In the genomic region with DNA sequence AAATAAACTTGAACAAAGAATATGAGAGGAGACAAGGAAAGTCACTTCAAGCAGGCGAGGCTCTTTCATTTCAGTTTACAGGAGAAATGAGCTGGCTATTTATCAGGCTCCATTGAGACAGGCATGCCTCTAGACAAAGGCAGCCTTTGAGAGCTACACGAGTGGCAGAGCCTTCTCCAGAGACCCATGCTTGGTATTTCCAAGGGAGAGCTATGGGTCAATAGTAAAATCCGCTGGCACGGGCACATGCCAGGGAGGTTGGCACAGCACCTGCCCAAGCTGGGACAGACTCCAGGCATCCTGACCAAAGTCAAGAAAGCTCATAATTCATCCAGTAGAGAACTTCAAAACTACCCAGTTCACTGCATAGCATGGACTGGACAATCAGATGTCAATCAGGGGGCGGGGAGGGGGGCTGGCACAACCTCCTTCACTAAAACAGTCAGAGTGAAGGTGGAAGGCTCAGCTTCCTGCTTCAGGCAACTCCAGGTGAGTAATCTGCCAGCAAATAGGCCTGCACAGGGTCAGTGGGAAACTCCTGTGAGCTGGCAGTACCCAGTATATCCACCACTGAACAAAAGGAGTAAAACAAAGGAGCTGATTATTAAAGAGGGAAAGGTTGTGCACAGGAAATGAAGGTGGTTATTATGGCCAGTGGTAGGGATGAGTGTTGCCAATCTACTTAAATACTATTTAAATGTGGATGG, we compare ENCODE assay signal across 8 mouse cellular contexts.
DNase-seq lines count a peak whose midpoint lies in the region; ATAC-seq and TF ChIP-seq lines count a peak whose summit lies in the region.

No protein-coding gene starts in this region.

- H3K27me3 ChIP-seq in kidney, embryonic 14.5 days (ENCODE audit: control insufficient read depth, insufficient read depth, low read length), result no peaks in the 10 kb centered on the region
- H3K27me3 ChIP-seq in forebrain, embryonic 10.5 days (ENCODE audit: poor library complexity, severe bottlenecking), result no peaks in the 10 kb centered on the region
- H3K27me3 ChIP-seq in thymus, adult 2 months (ENCODE audit: control insufficient read depth, insufficient read depth, low read length), result no peaks in the 10 kb centered on the region

- no peak overlapping the region for H3K27ac ChIP-seq in kidney, embryonic 14.5 days (ENCODE audit: low read depth, low read length)
- H3K27ac ChIP-seq in forebrain, embryonic 10.5 days, result peak overlapping the region; percentile 62; the same call in 1 of the 2 replicates
- no peak overlapping the region for H3K27ac ChIP-seq in thymus, adult 2 months (ENCODE audit: control insufficient read depth, insufficient read depth, low read length)

- no peak overlapping the region for H3K9ac ChIP-seq in kidney, embryonic 14.5 days (ENCODE audit: low read depth, low read length)

- no peak for TF ChIP-seq POLR2A in thymus, adult 2 months (IDR thresholded peaks at IDR 0.05; ENCODE audit: control insufficient read depth, extremely low read depth, insufficient read depth, low read length, poor library complexity)

- H3K9me3 ChIP-seq in kidney, embryonic 14.5 days (ENCODE audit: control insufficient read depth, low read length), result no peaks in the 10 kb centered on the region
- H3K9me3 ChIP-seq in forebrain, embryonic 10.5 days, result peaks cover 3% of the 10 kb centered on the region

- no peaks in the 10 kb centered on the region; the same call in 1 of the 2 replicates for H3K4me1 ChIP-seq in kidney, embryonic 14.5 days (ENCODE audit: control insufficient read depth, insufficient read depth, low read length)
- H3K4me1 ChIP-seq in forebrain, embryonic 10.5 days, result peaks cover 23% of the 10 kb centered on the region
- no peaks in the 10 kb centered on the region for H3K4me1 ChIP-seq in thymus, adult 2 months (replicated peaks; ENCODE audit: control insufficient read depth, insufficient read depth, low read length)

- no peak overlapping the region for H3K4me3 ChIP-seq in kidney, embryonic 14.5 days (ENCODE audit: low read length)
- H3K4me3 ChIP-seq in forebrain, embryonic 10.5 days, result no peak overlapping the region
- no peak overlapping the region for H3K4me3 ChIP-seq in thymus, adult 2 months (ENCODE audit: control insufficient read depth, insufficient read depth, low read length)

- 82% methylated on average over 5 of the region's 5 CpGs for WGBS in kidney, embryonic 14.5 days
- 72% methylated on average over 5 of the region's 5 CpGs for WGBS in forebrain, embryonic 10.5 days
- WGBS in thymus, adult 2 months, result 98% methylated on average over 5 of the region's 5 CpGs

- TF ChIP-seq CTCF in thymus, adult 2 months (IDR thresholded peaks at IDR 0.05; ENCODE audit: borderline replicate concordance, control insufficient read depth, extremely low read depth, insufficient read depth, low read length, poor library complexity), result no peak

- no peak for ATAC-seq in kidney, embryonic 14.5 days (ENCODE audit: low FRiP score, low TSS enrichment)

- H3K4me2 ChIP-seq in kidney, embryonic 14.5 days (replicated peaks; ENCODE audit: low read depth, low read length), result no peak overlapping the region

- no peaks in the 10 kb centered on the region for H3K36me3 ChIP-seq in kidney, embryonic 14.5 days (ENCODE audit: control insufficient read depth, insufficient read depth, low read length)
- H3K36me3 ChIP-seq in forebrain, embryonic 10.5 days (replicated peaks), result no peaks in the 10 kb centered on the region
- no peaks in the 10 kb centered on the region for H3K36me3 ChIP-seq in thymus, adult 2 months (ENCODE audit: control insufficient read depth, insufficient read depth, low read length)

- peak; percentile 89 for DNase-seq in kidney, adult 11 months
- peak; percentile 54 for DNase-seq in brain, adult 2 months (ENCODE audit: low read depth, low spot score)
- no peak for DNase-seq in forebrain, embryonic 10.5 days (ENCODE audit: extremely low spot score, low spot score)
- peak; percentile 76 for DNase-seq in kidney, postnatal 14 days
- DNase-seq in thymus, postnatal 25 days, result no peak
- no peak for DNase-seq in thymus, adult 2 months
- no peak for DNase-seq in spleen, postnatal 10 days (ENCODE audit: low spot score in 2 of 2)

Comparison
In these comparisons a context has a peak if more than half of its experiments do, and no peak if none do; other contexts are left out.
1. DNase-seq: peak in kidney, adult 11 months (single experiment), brain, adult 2 months (single experiment) and kidney, postnatal 14 days (single experiment); none in forebrain, embryonic 10.5 days (single experiment), thymus, postnatal 25 days (single experiment), thymus, adult 2 months (single experiment) and spleen, postnatal 10 days (0 of 2).